Comparison of ENCODE assay signal across 18 mouse cellular contexts in genomic region chr17:45824977-45825376, GRCm38 (mm10).
DNase-seq lines count a peak whose midpoint lies in the region; ATAC-seq lines count a peak whose summit lies in the region.
"Had no signal": no experiment of that assay in that cellular context is flagged by ENCODE, and none has a peak within 500 bp of the region (broad histone marks: within the 10 kb centered on the region; RNA-seq: fewer than 3 reads in every experiment).

No protein-coding gene starts in this region.

- no peak for DNase-seq in midbrain, embryonic 10.5 days (ENCODE audit: low spot score)
- no peak for DNase-seq in midbrain, embryonic 11.5 days (ENCODE audit: low spot score, missing footprints)
- DNase-seq in forebrain, embryonic 14.5 days (ENCODE audit: low spot score) = peak; percentile 15
- DNase-seq: adrenal gland, postnatal 25 days; cerebellum, adult 9-10 months; lung, postnatal 10 days; spleen, adult 18-20 months had no signal

- no peaks in the 10 kb centered on the region for H3K36me3 ChIP-seq in forebrain, embryonic 12.5 days (replicated peaks)
- no peaks in the 10 kb centered on the region for H3K36me3 ChIP-seq in forebrain, embryonic 13.5 days (ENCODE audit: poor library complexity, severe bottlenecking)
- H3K36me3 ChIP-seq in midbrain, embryonic 10.5 days = no peaks in the 10 kb centered on the region
- H3K36me3 ChIP-seq in midbrain, embryonic 11.5 days (ENCODE audit: control insufficient read depth, insufficient read depth, low read length) = no peaks in the 10 kb centered on the region
- no peaks in the 10 kb centered on the region for H3K36me3 ChIP-seq in forebrain, embryonic 14.5 days (ENCODE audit: control insufficient read depth, insufficient read depth, low read length)
- no peaks in the 10 kb centered on the region for H3K36me3 ChIP-seq in limb, embryonic 13.5 days
- H3K36me3 ChIP-seq: heart, embryonic 12.5 days; kidney, embryonic 15.5 days; liver, embryonic 12.5 days; midbrain, embryonic 12.5 days had no signal

- H3K27me3 ChIP-seq in forebrain, embryonic 12.5 days = no peaks in the 10 kb centered on the region
- H3K27me3 ChIP-seq in forebrain, embryonic 13.5 days = no peaks in the 10 kb centered on the region
- no peaks in the 10 kb centered on the region for H3K27me3 ChIP-seq in midbrain, embryonic 10.5 days (ENCODE audit: low read depth, poor library complexity, severe bottlenecking)
- H3K27me3 ChIP-seq in midbrain, embryonic 11.5 days (ENCODE audit: control insufficient read depth, insufficient read depth, low read length) = no peaks in the 10 kb centered on the region
- no peaks in the 10 kb centered on the region for H3K27me3 ChIP-seq in forebrain, embryonic 14.5 days (replicated peaks; ENCODE audit: control insufficient read depth, insufficient read depth, low read length)
- H3K27me3 ChIP-seq in limb, embryonic 13.5 days = no peaks in the 10 kb centered on the region
- H3K27me3 ChIP-seq: kidney, embryonic 15.5 days; liver, embryonic 12.5 days; midbrain, embryonic 12.5 days had no signal

- no peaks in the 10 kb centered on the region for H3K9me3 ChIP-seq in forebrain, embryonic 12.5 days
- peaks cover 4% of the 10 kb centered on the region; the same call in 1 of the 2 replicates for H3K9me3 ChIP-seq in forebrain, embryonic 13.5 days (replicated peaks)
- peaks cover 1% of the 10 kb centered on the region; the same call in 1 of the 2 replicates for H3K9me3 ChIP-seq in midbrain, embryonic 10.5 days (replicated peaks)
- peaks cover under 1% of the 10 kb centered on the region; the same call in 1 of the 2 replicates for H3K9me3 ChIP-seq in midbrain, embryonic 11.5 days (ENCODE audit: control insufficient read depth, low read length)
- H3K9me3 ChIP-seq in forebrain, embryonic 14.5 days (replicated peaks; ENCODE audit: control insufficient read depth, low read length) = no peaks in the 10 kb centered on the region
- H3K9me3 ChIP-seq in limb, embryonic 13.5 days = peaks cover under 1% of the 10 kb centered on the region
- H3K9me3 ChIP-seq: liver, embryonic 12.5 days had no signal

- 40% methylated on average over 8 of the region's 8 CpGs for WGBS in forebrain, embryonic 12.5 days
- 32% methylated on average over 8 of the region's 8 CpGs for WGBS in forebrain, embryonic 13.5 days
- WGBS in midbrain, embryonic 10.5 days = 59% methylated on average over 8 of the region's 8 CpGs
- 61% methylated on average over 8 of the region's 8 CpGs for WGBS in midbrain, embryonic 11.5 days
- WGBS in forebrain, embryonic 14.5 days = 32% methylated on average over 8 of the region's 8 CpGs
- 64% methylated on average over 8 of the region's 8 CpGs for WGBS in limb, embryonic 13.5 days

- no peak overlapping the region for H3K4me3 ChIP-seq in forebrain, embryonic 12.5 days (replicated peaks)
- no peak overlapping the region for H3K4me3 ChIP-seq in forebrain, embryonic 13.5 days
- H3K4me3 ChIP-seq in midbrain, embryonic 10.5 days = no peak overlapping the region
- no peak overlapping the region for H3K4me3 ChIP-seq in midbrain, embryonic 11.5 days (ENCODE audit: low read depth, low read length)
- H3K4me3 ChIP-seq in forebrain, embryonic 14.5 days (ENCODE audit: low read depth, low read length) = no peak overlapping the region
- no peak overlapping the region for H3K4me3 ChIP-seq in limb, embryonic 13.5 days
- H3K4me3 ChIP-seq: heart, embryonic 12.5 days; kidney, embryonic 15.5 days; liver, embryonic 12.5 days; midbrain, embryonic 12.5 days; myocyte had no signal

- no peak overlapping the region for H3K4me2 ChIP-seq in forebrain, embryonic 12.5 days
- no peak overlapping the region for H3K4me2 ChIP-seq in forebrain, embryonic 13.5 days
- H3K4me2 ChIP-seq in midbrain, embryonic 11.5 days = no peak overlapping the region
- no peak overlapping the region for H3K4me2 ChIP-seq in forebrain, embryonic 14.5 days (ENCODE audit: low read length)
- H3K4me2 ChIP-seq in limb, embryonic 13.5 days (replicated peaks) = no peak overlapping the region
- H3K4me2 ChIP-seq: heart, embryonic 12.5 days; kidney, embryonic 15.5 days; liver, embryonic 12.5 days; midbrain, embryonic 12.5 days had no signal

- H3K4me1 ChIP-seq in forebrain, embryonic 12.5 days = peaks cover 13% of the 10 kb centered on the region
- peaks cover 12% of the 10 kb centered on the region for H3K4me1 ChIP-seq in forebrain, embryonic 13.5 days
- H3K4me1 ChIP-seq in midbrain, embryonic 10.5 days = peaks cover 14% of the 10 kb centered on the region
- no peaks in the 10 kb centered on the region for H3K4me1 ChIP-seq in midbrain, embryonic 11.5 days (ENCODE audit: control insufficient read depth, insufficient read depth, low read length)
- peaks cover 4% of the 10 kb centered on the region; the same call in 1 of the 2 replicates for H3K4me1 ChIP-seq in forebrain, embryonic 14.5 days (ENCODE audit: control insufficient read depth, insufficient read depth, low read length)
- H3K4me1 ChIP-seq in limb, embryonic 13.5 days = peaks cover 19% of the 10 kb centered on the region
- H3K4me1 ChIP-seq: heart, embryonic 12.5 days; liver, embryonic 12.5 days had no signal

- no peak for ATAC-seq in forebrain, embryonic 12.5 days (ENCODE audit: low FRiP score)
- no peak for ATAC-seq in forebrain, embryonic 13.5 days
- ATAC-seq in midbrain, embryonic 11.5 days (ENCODE audit: low FRiP score) = no peak
- ATAC-seq in forebrain, embryonic 14.5 days = 0 out of 2 replicates have a peak, but pooled peaks have one; percentile 2
- ATAC-seq in limb, embryonic 13.5 days (ENCODE audit: low FRiP score, low read depth) = no peak
- no peak for ATAC-seq in erythroid progenitor cell, adult 5-6 weeks (replicated peaks; ENCODE audit: low FRiP score, poor library complexity, severe bottlenecking)
- ATAC-seq in activated CD4-positive, CD25-positive, alpha-beta regulatory T cell, adult 4 months = no peak
- ATAC-seq: inflammation-experienced regulatory T-cells, adult 6 months; liver, embryonic 12.5 days had no signal

- no peak overlapping the region for H3K9ac ChIP-seq in forebrain, embryonic 12.5 days
- no peak overlapping the region for H3K9ac ChIP-seq in forebrain, embryonic 13.5 days
- H3K9ac ChIP-seq in midbrain, embryonic 11.5 days (ENCODE audit: low read length) = no peak overlapping the region
- no peak overlapping the region for H3K9ac ChIP-seq in forebrain, embryonic 14.5 days (ENCODE audit: low read length)
- 0 out of 2 replicates have a peak overlapping the region, but pooled peaks have one; percentile 5 for H3K9ac ChIP-seq in limb, embryonic 13.5 days
- H3K9ac ChIP-seq: heart, embryonic 12.5 days; kidney, embryonic 15.5 days; liver, embryonic 12.5 days; midbrain, embryonic 12.5 days had no signal

- H3K27ac ChIP-seq in forebrain, embryonic 12.5 days = peak overlapping the region; percentile 43; the same call in 1 of the 2 replicates
- H3K27ac ChIP-seq in forebrain, embryonic 13.5 days = no peak overlapping the region
- H3K27ac ChIP-seq in midbrain, embryonic 10.5 days (replicated peaks) = peak overlapping the region; percentile 77
- no peak overlapping the region for H3K27ac ChIP-seq in midbrain, embryonic 11.5 days (ENCODE audit: low read depth, low read length)
- H3K27ac ChIP-seq in forebrain, embryonic 14.5 days (ENCODE audit: low read depth, low read length) = no peak overlapping the region
- no peak overlapping the region; the same call in 1 of the 2 replicates for H3K27ac ChIP-seq in limb, embryonic 13.5 days
- H3K27ac ChIP-seq: kidney, embryonic 15.5 days; liver, embryonic 12.5 days; midbrain, embryonic 12.5 days had no signal

Comparison
In these comparisons a context has a peak if more than half of its experiments do, and no peak if none do; other contexts are left out.
1. H3K27ac ChIP-seq: peak in forebrain, embryonic 12.5 days (single experiment) and midbrain, embryonic 10.5 days (single experiment); none in forebrain, embryonic 13.5 days (single experiment), midbrain, embryonic 11.5 days (single experiment), forebrain, embryonic 14.5 days (single experiment) and limb, embryonic 13.5 days (single experiment).